Mouse (Mus musculus) lung, postnatal 0 days (tissue): Measurements from ENCODE around the gene Usp30. TPM values are rescaled to one million over a fixed set of nuclear protein-coding genes. Genes with fewer than 3 reads are reported as not detected.
A peak's percentile ranks its signal among the peaks of the same experiment; 100 is the strongest.

Source experiments
- ATAC-seq: fragments of 200-750 bp; cut with Nextera tagmentation; 2 replicates; pipeline ENCODE4 v1.8.0; 2017; ENCODE audit warnings: moderate library complexity
- DNase-seq: peaks from one replicate; pipeline ENCODE4 v3.0.0-alpha.2; 2016; ENCODE audit warnings: low spot score
- H3K27ac ChIP-seq: fragments of 300-500 bp; sonication (generic); 2 replicates; pipeline ENCODE4 v1.5.1; 2014; ENCODE audit warnings: antibody characterized with exemption, mild to moderate bottlenecking, low read length, mixed read lengths
- H3K27me3 ChIP-seq: fragments of 300-500 bp; sonication (generic); replicated peaks from 2 replicates; pipeline ENCODE4 v1.6.1; 2014; ENCODE audit warnings: low read length, mixed read lengths; ENCODE audit not compliant: insufficient read depth
- H3K36me3 ChIP-seq: fragments of 300-500 bp; sonication (generic); 2 replicates; pipeline ENCODE4 v1.6.1; 2014; ENCODE audit warnings: low read length, mixed read lengths; ENCODE audit not compliant: insufficient read depth
- H3K4me1 ChIP-seq: fragments of 300-500 bp; sonication (generic); 2 replicates; pipeline ENCODE4 v1.6.1; 2014; ENCODE audit warnings: antibody characterized with exemption, low read depth, low read length, mixed read lengths; ENCODE audit not compliant: insufficient read depth
- H3K4me2 ChIP-seq: fragments of 300-500 bp; sonication (generic); replicated peaks from 2 replicates; pipeline ENCODE4 v1.6.1; 2014; ENCODE audit warnings: low read depth, mild to moderate bottlenecking, low read length, moderate library complexity, mixed read lengths
- H3K4me3 ChIP-seq: fragments of 300-500 bp; sonication (generic); 2 replicates; pipeline ENCODE4 v1.5.1; 2014; ENCODE audit warnings: low read depth, low read length
- H3K9ac ChIP-seq: fragments of 300-500 bp; sonication (generic); replicated peaks from 2 replicates; pipeline ENCODE4 v1.6.1; 2014; ENCODE audit warnings: low read depth, mild to moderate bottlenecking
- H3K9me3 ChIP-seq: fragments of 300-500 bp; sonication (generic); 2 replicates; pipeline ENCODE4 v1.6.1; 2016; ENCODE audit warnings: low read length, mixed read lengths
- CTCF ChIP-seq: IDR thresholded peaks from 2 replicates; pipeline ENCODE4 v1.5.1; 2016; ENCODE audit warnings: antibody characterized with exemption, mild to moderate bottlenecking
- EP300 ChIP-seq: IDR thresholded peaks from 2 replicates; pipeline ENCODE4 v1.6.1; 2016; ENCODE audit warnings: antibody characterized with exemption, mild to moderate bottlenecking, control low read depth
- WGBS: fragments of 180-500 bp; shearing (Covaris S2); extraction: QIAGEN DNeasy Blood & Tissue Kit; methylation state at CpG from one replicate; pipeline ENCODE4 v1.1.7; 2014; 5-methylcytosine and 5-hydroxymethylcytosine counted together
- polyA plus RNA-seq: library from polyadenylated mRNA; unstranded; fragments of >200 nt; fragmentation: Nextera tagmentation; extraction: Ambion mirVana; gene quantifications from 2 replicates; pipeline ENCODE4 v1.2.1, GENCODE M21; 2015

Usp30 gene
- polyA plus RNA-seq, 1 experiment from 2014 or later = 8.7 TPM

DNA sequence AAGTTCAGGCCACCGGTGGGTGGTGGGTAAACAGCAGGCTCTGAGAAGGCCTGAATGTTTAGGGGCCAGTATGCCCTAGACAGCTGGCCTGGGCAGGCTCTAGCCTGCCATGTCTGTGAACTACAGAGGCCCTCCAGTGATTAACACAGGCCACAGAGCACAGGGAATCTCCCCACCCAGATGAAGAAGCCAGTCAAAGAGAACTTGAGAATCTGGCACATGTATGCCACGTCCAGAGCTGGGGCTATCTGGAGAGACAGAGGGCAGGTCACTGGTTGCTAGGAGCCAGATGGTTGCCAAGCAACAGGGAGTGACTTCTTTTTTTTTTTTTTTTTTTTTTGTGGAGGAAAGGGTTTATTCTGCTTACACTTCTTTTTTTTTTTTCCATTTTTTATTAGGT lies 7.0 kb downstream of the Usp30 start:
- H3K36me3 ChIP-seq = no peaks in the 10 kb centered on the region
- no peaks in the 10 kb centered on the region for H3K4me1 ChIP-seq
- no peak for DNase-seq
- no peak for TF ChIP-seq CTCF
- no peak for TF ChIP-seq EP300
- no peaks in the 10 kb centered on the region for H3K27me3 ChIP-seq
- WGBS = 41% methylated on average over 2 of the region's 2 CpGs
- no peak for ATAC-seq
- H3K9me3 ChIP-seq = no peaks in the 10 kb centered on the region
- H3K27ac ChIP-seq = no peak overlapping the region
- H3K4me3 ChIP-seq = no peak overlapping the region
- no peak overlapping the region for H3K4me2 ChIP-seq
- H3K9ac ChIP-seq = no peak overlapping the region

DNA sequence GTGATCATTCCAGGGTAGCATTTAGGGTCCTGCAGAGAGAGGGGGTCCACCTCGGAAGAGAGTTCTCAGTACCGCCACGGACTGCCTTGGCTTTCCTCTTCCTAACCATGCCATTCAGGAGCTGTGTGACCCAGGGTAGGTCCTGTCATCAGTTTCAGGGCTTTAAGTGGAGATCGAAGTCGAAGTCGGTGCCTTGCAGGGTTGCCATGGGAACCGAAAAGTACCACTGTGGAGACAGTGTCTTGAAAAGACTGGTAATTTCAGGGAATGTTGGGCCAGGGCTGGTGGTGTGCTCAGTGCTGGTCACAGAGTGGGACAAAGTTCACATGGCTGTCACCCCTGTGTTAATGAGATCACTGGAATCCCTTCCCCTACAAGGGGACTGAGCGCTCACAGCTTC lies 11.7 kb downstream of the Usp30 start:
- TF ChIP-seq EP300 (no peak), CTCF (no peak)
- H3K4me1 ChIP-seq = no peaks in the 10 kb centered on the region
- H3K9me3 ChIP-seq = no peaks in the 10 kb centered on the region
- H3K4me3 ChIP-seq = no peak overlapping the region
- H3K4me2 ChIP-seq = no peak overlapping the region
- no peaks in the 10 kb centered on the region for H3K27me3 ChIP-seq
- no peaks in the 10 kb centered on the region for H3K36me3 ChIP-seq
- DNase-seq (no peak), ATAC-seq (no peak)
- no peak overlapping the region for H3K9ac ChIP-seq
- H3K27ac ChIP-seq = no peak overlapping the region
- WGBS = 63% methylated on average over 8 of the region's 8 CpGs

DNA sequence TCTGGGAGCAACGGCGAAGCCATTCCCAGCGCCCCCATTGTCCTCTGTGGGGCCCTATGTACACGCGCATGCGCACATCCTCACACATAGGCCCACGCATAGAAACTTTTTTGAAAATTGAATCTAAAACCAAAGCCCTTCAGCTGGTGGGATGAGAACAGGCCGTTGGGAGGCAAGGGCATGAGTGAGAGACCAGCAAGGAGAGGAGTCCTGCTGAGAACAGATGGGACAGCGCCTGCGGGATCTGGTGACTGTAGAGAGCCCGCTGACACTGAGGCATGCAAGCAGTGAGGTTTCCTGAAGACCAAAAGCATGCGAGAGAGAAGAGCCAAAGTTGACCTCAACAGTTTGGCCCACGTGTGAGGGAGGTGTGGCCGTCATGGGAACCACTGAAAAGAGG lies 20.2 kb downstream of the Usp30 start:
- 69% methylated on average over 14 of the region's 14 CpGs for WGBS

DNA sequence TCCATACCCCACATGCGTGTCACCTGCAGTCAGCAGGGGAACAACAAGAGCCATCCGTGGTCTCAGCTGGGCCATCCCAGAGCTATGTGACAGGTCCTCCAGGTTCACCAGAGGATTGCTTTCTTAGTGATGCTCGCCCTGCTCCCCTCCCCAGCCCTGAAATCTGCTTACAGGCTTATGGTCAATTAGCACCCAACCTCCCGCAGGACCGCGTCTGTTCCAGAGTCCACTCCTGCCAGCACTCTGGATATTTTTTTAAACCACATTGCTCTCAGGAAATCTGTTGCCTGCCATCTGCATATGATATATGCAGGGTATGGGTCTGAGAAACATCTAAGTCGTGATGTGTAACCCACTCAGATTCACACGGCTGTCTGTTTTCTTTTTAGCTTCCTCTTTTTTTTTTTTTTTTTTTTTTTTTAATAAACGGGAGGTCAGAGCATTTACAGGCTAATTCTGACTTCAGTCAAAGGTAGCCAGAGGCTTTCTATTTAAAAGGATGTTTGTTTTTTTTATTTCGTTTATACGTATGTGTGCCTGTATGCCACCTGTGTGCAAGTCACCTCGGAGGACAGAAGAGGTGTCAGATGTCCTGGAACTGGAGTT lies 22.7 kb downstream of the Usp30 start:
- no peak overlapping the region for H3K9ac ChIP-seq
- no peak overlapping the region for H3K4me3 ChIP-seq
- TF ChIP-seq CTCF (no peak), EP300 (no peak)
- no peaks in the 10 kb centered on the region for H3K9me3 ChIP-seq
- H3K4me1 ChIP-seq = no peaks in the 10 kb centered on the region
- no peak overlapping the region for H3K27ac ChIP-seq
- no peaks in the 10 kb centered on the region for H3K36me3 ChIP-seq
- ATAC-seq (no peak), DNase-seq (no peak)
- H3K4me2 ChIP-seq = no peak overlapping the region
- WGBS = 55% methylated on average over 12 of the region's 12 CpGs
- H3K27me3 ChIP-seq = 0 out of 2 replicates have a peak, but pooled peaks cover 5% of the 10 kb centered on the region

More for the DNA sequence above, 20.2 kb downstream of the Usp30 start:
- Histone ChIP-seq H3K9me3 (no peaks in the 10 kb centered on the region), H3K9ac (no peak overlapping the region), H3K4me1 (no peaks in the 10 kb centered on the region), H3K27ac (no peak overlapping the region), H3K4me3 (no peak overlapping the region), H3K4me2 (no peak overlapping the region), H3K36me3 (no peaks in the 10 kb centered on the region), H3K27me3 (no peaks in the 10 kb centered on the region)
- no peak for ATAC-seq
- no peak for DNase-seq
- TF ChIP-seq EP300 = no peak
- TF ChIP-seq CTCF = no peak

- ATAC-seq = no peak
- Histone ChIP-seq H3K4me2 (no peak overlapping the region), H3K9ac (no peak overlapping the region), H3K4me1 (no peaks in the 10 kb centered on the region), H3K27me3 (0 out of 2 replicates have a peak, but pooled peaks cover 5% of the 10 kb centered on the region), H3K27ac (no peak overlapping the region), H3K9me3 (no peaks in the 10 kb centered on the region), H3K36me3 (no peaks in the 10 kb centered on the region), H3K4me3 (no peak overlapping the region)
- no peak for DNase-seq
- 31% methylated on average over 7 of the region's 7 CpGs for WGBS
- no peak for TF ChIP-seq EP300
- TF ChIP-seq CTCF = no peak
Observed at GRCm38 (mm10) chr5:114090421-114091013, 25.3 kb downstream of the Usp30 start.

DNA sequence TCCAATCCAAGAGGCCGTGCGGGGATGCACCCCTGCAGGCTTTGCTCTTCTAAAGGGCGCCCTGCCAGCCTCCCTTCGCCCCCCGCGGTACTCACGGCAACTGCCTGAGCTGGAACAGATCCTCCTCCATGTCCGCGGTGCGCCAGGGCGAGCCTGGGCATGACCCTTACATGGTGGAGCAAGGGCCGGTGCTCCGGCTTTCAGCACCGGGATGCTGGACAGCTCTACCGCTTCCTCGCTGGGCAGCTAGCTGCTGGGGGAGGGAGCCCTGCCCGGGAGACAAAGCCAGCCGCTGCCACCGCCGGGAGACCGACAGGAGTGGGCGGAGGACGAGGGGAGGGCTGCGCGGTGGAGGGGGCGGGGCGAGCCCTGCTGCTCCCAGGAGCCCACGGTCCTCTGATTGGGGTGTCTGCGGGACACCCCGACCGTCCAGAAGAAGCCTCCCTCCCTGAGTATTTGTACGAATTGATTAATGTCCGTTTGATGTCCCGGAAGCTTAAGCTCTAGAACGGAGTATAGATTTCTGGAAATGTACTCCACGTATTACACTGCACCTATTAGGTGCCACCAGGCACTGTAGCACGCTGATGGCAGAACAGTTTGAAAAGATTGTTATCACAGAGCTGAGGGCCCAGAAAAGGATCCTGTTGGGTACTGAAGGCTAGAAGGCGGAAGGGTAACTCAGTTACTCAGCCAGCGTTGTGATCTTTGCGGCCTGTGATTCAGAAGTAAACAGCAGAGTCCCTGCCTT lies 26.0 kb downstream of the Usp30 start, which contains the start of gene Svop:
Gene Svop, minus strand, starts transcription at position 514 of the 751 bp plus-strand sequence.
- 0 out of 2 replicates have a peak, but pooled peaks cover 5% of the 10 kb centered on the region for H3K27me3 ChIP-seq
- no peak for TF ChIP-seq EP300
- TF ChIP-seq CTCF = no peak

More for the DNA sequence above, 26.0 kb downstream of the Usp30 start, which contains the start of gene Svop:
- no peaks in the 10 kb centered on the region for H3K36me3 ChIP-seq
- no peaks in the 10 kb centered on the region for H3K9me3 ChIP-seq
- peak; percentile 83 for DNase-seq
- no peak within 1 kb of the TSS for H3K4me3 ChIP-seq
- no peaks in the 10 kb centered on the region for H3K4me1 ChIP-seq
- whole genome bisulfite sequencing = 2% methylated on average over 39 of the region's 40 CpGs
- no peak within 1 kb of the TSS for H3K4me2 ChIP-seq
- no peak within 1 kb of the TSS for H3K9ac ChIP-seq
- ATAC-seq = peak; percentile 82
- H3K27ac ChIP-seq = no peak within 1 kb of the TSS
